Mouse (Mus musculus) small intestine, adult 2 months (tissue): ENCODE data around the gene Mcf2l.

ENCODE experiments used
- CTCF ChIP-seq: fragments of 200-500 bp; IDR thresholded peaks from 2 replicates; pipeline ENCODE4 v1.5.1; 2012; ENCODE audit warnings: low read depth, mild to moderate bottlenecking, control low read depth, inconsistent platforms, low read length, moderate library complexity, mixed read lengths; ENCODE audit not compliant: insufficient replicate concordance, insufficient read length; ENCODE audit errors: extremely low read depth
- POLR2A ChIP-seq: fragments of 200-500 bp; IDR thresholded peaks from 2 replicates; pipeline ENCODE4 v1.6.1; 2012; ENCODE audit warnings: low read depth, mild to moderate bottlenecking, control low read depth, inconsistent platforms, low read length, moderate library complexity

- TF ChIP-seq CTCF = no peak
- no peak; the same call in 1 of the 2 replicates for TF ChIP-seq POLR2A
Measured at GRCm38 (mm10) chr8:12933765-12934164, 60.2 kb downstream of the Mcf2l start.
